Mouse (Mus musculus) retina, postnatal 7 days (tissue): ENCODE measurements around the gene Krt9.

Experiments
- DNase-seq: peaks from one replicate; pipeline ENCODE4 v3.0.0-alpha.2; 2012; ENCODE audit warnings: low read depth, low spot score

The Krt9 gene

GRCm38 (mm10) chr11:100148615-100149330, 44.3 kb downstream of the Krt9 start, which contains the start of gene Krt19:
Gene Krt19 (minus strand): TSS chr11:100148665.
- DNase-seq = no peak

- no peak for DNase-seq
These were observed 45.3 kb downstream of the Krt9 start for GRCm38 (mm10) chr11:100147566-100148353.

DNA sequence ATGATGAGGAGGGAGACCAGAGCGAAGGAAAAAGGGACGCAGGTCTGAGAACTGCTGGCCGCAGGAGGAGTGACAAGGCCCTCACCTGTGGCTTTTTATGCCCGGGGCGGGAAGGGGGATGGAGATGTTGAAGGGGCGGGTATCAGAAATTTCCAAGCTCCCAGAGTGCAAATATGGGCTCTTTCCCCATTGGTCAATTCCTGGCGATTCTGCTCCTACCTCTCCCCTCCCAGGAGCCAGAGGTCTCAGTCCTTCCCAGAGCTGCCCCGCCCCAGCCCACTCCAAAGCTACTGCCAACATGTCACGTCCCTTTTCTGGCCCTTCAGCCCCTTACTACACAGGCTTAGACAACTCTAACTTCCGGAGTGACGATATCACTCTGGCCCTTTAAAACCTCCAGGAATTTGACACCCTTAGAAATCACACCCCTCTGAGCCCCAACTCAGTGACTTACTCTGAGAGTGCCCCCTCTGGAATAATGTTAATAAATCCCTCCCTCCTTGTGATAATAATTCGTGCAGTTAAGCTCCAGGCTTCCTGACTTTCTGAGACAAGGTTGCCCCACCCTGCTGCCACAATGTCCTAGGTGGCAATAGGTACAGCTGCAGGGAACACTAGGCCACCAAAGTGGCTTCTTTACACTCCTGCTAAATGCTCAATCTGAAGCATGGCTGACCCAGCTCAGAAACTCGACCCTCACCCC, 47.0 kb downstream of the Krt9 start:
- DNase-seq = no peak

- DNase-seq = no peak
These were observed 47.9 kb downstream of the Krt9 start for GRCm38 (mm10) chr11:100145104-100145503.

- DNase-seq = no peak
These were observed 52.1 kb downstream of the Krt9 start for GRCm38 (mm10) chr11:100140966-100141365.

DNA sequence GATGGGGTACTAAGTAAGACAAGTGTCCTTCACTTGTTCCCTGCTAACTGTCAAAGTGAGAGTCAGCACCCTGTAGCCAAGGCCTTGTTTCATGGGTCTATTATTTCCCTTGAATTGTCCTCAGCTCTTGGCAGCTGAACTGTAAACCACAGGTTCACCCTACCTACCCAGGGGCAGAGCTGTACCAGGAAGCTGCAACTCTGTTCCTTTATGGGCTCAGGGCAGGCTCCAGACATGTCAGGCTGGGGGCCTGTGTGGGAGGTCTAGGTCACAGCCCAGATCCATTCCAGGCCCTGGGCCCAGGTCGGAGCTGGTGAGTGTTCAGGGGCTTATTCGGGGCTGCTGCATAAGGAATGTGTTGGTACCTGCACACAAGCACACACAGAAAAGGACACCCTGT, 53.7 kb downstream of the Krt9 start:
- no peak for DNase-seq

GRCm38 (mm10) chr11:100138809-100139208, 54.2 kb downstream of the Krt9 start:
- DNase-seq = no peak

DNA sequence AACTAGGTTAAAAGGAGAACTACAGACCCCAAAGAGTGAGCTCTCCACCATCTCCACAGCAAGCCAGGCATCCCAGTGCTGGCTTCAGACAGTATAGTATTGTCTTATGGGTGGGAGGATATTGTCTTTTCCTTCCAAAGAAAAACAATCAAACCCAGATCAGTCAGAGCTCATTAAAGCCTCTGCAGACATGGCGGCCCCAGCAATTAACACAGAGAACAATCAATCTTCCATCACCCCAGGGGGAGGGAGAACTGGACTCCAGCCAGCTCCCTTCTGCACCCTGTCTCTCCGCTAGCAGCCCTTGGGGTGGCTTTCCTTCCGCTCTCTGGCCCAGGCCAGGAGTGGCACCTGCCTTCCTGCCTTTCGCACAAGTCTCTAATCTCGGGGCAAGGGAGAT, 55.4 kb downstream of the Krt9 start:
- no peak for DNase-seq
